Mouse (Mus musculus) c-Kit-negative CD71-positive TER-119-positive erythroid progenitor cells, embryonic 14.5 days (primary cell): Measurements from ENCODE around the gene Fbxw4.

Source experiments
- DNase-seq: peaks from one replicate; pipeline ENCODE4 v3.0.0-alpha.2; 2013; ENCODE audit warnings: low read depth, low spot score

Fbxw4 gene

GRCm38 (mm10) chr19:45615415-45616213 lies 44.5 kb downstream of the Fbxw4 start:
- no peak for DNase-seq

GRCm38 (mm10) chr19:45614928-45615327 lies 45.2 kb downstream of the Fbxw4 start:
- no peak for DNase-seq

GRCm38 (mm10) chr19:45614375-45614774 lies 45.7 kb downstream of the Fbxw4 start:
- no peak for DNase-seq

GRCm38 (mm10) chr19:45610823-45611222 lies 49.3 kb downstream of the Fbxw4 start:
- no peak for DNase-seq

- no peak for DNase-seq
Observed at GRCm38 (mm10) chr19:45608648-45609339, 51.3 kb downstream of the Fbxw4 start.

- DNase-seq: no peak
Observed at GRCm38 (mm10) chr19:45607479-45607878, 52.6 kb downstream of the Fbxw4 start.

GRCm38 (mm10) chr19:45606701-45607100 lies 53.4 kb downstream of the Fbxw4 start:
- DNase-seq: no peak

- DNase-seq: no peak
Observed at GRCm38 (mm10) chr19:45602606-45603005, 57.5 kb downstream of the Fbxw4 start.

GRCm38 (mm10) chr19:45597106-45597505 lies 63.0 kb downstream of the Fbxw4 start:
- DNase-seq: no peak

- DNase-seq: no peak
Observed at GRCm38 (mm10) chr19:45596434-45596833, 63.7 kb downstream of the Fbxw4 start.

GRCm38 (mm10) chr19:45596019-45596418 lies 64.1 kb downstream of the Fbxw4 start:
- DNase-seq: no peak

GRCm38 (mm10) chr19:45595481-45595880 lies 64.6 kb downstream of the Fbxw4 start:
- no peak for DNase-seq

- no peak for DNase-seq
Observed at GRCm38 (mm10) chr19:45594079-45594478, 66.0 kb downstream of the Fbxw4 start.

- no peak for DNase-seq
Observed at GRCm38 (mm10) chr19:45592916-45593315, 67.2 kb downstream of the Fbxw4 start.

GRCm38 (mm10) chr19:45591704-45592103 lies 68.4 kb downstream of the Fbxw4 start:
- DNase-seq: no peak

- DNase-seq: no peak
Observed at GRCm38 (mm10) chr19:45589761-45590160, 70.4 kb downstream of the Fbxw4 start.

- DNase-seq: no peak
Observed at GRCm38 (mm10) chr19:45587509-45588292, 72.4 kb downstream of the Fbxw4 start.

- DNase-seq: no peak
Observed at GRCm38 (mm10) chr19:45586850-45587249, 73.3 kb downstream of the Fbxw4 start.

GRCm38 (mm10) chr19:45584856-45585620 lies 75.1 kb downstream of the Fbxw4 start:
- DNase-seq: no peak

GRCm38 (mm10) chr19:45583136-45583535 lies 77.0 kb downstream of the Fbxw4 start:
- no peak for DNase-seq

- no peak for DNase-seq
Observed at GRCm38 (mm10) chr19:45582161-45582560, 78.0 kb downstream of the Fbxw4 start.
